Mouse (Mus musculus): ENCODE data around the gene Tgtp2. TPM values are rescaled to one million over a fixed set of nuclear protein-coding genes. Genes with fewer than 3 reads are reported as not detected.

Tgtp2 gene
- total RNA-seq, 2 experiments from 2014 or later, result 0.28 to 3.8 TPM

Other genes with a start within 250 kb of the Tgtp2 start
- gene Trim41, start 246.9 kb downstream of the Tgtp2 start, total RNA-seq (2021), result 10 to 100 TPM; 21.0 to 22.7 TPM
- 10 to 100 TPM; 17.8 to 26.2 TPM for gene Trim7, start 238.1 kb downstream of the Tgtp2 start, total RNA-seq (2021)
- gene Gm12184, start 237.6 kb downstream of the Tgtp2 start, total RNA-seq (2021), result 1 to 10 TPM; 3.5 to 3.9 TPM
- gene Irgm1, start 192.5 kb downstream of the Tgtp2 start, total RNA-seq (2021), result 10 to 100 TPM; 12.5 to 13.5 TPM
- gene Gm5431, start 162.0 kb downstream of the Tgtp2 start, total RNA-seq (2021), result 1 to 10 TPM in 1 of 2 experiments, under 1 TPM in 1; 0.86 to 3.0 TPM
- gene Psme2b, start 118.0 kb downstream of the Tgtp2 start, total RNA-seq (2021), result 1 to 10 TPM; 3.3 to 5.3 TPM
- not detected for gene Olfr56, start 85.3 kb downstream of the Tgtp2 start, total RNA-seq (2021)
- gene 9930111J21Rik1, start 84.8 kb downstream of the Tgtp2 start, total RNA-seq (2021), result 1 to 10 TPM; 5.4 to 6.3 TPM
- 1 to 10 TPM in 1 of 2 experiments, under 1 TPM in 1; 0.97 to 1.8 TPM for gene Gm12185, start 72.0 kb downstream of the Tgtp2 start, total RNA-seq (2021)
- 1 to 10 TPM; 1.8 to 5.3 TPM for gene Tgtp1, start 70.0 kb downstream of the Tgtp2 start, total RNA-seq (2021)
- gene 9930111J21Rik2, start 13.0 kb downstream of the Tgtp2 start, total RNA-seq (2021), result 1 to 10 TPM; 6.0 to 8.0 TPM
- gene Ifi47, start 12.4 kb upstream of the Tgtp2 start, total RNA-seq (2021), result 1 to 10 TPM; 2.3 to 2.7 TPM
- 1 to 10 TPM; 1.5 TPM for gene Olfr1396, start 50.7 kb upstream of the Tgtp2 start, total RNA-seq (2021)
- not detected for gene Olfr1395, start 78.1 kb upstream of the Tgtp2 start, total RNA-seq (2021)
- not detected for gene Olfr1394, start 90.2 kb upstream of the Tgtp2 start, total RNA-seq (2021)
- gene Btnl9, start 123.0 kb upstream of the Tgtp2 start, total RNA-seq (2021), result 10 to 100 TPM; 34.7 to 38.5 TPM
- gene Zfp62, start 139.1 kb upstream of the Tgtp2 start, total RNA-seq (2021), result 10 to 100 TPM; 25.8 to 26.8 TPM
- gene Mgat1, start 180.0 kb upstream of the Tgtp2 start, total RNA-seq (2021), result 10 to 100 TPM; 64.7 to 66.9 TPM
- gene Olfr1393, start 214.1 kb upstream of the Tgtp2 start, total RNA-seq (2021), result under 1 TPM in 1 of 2 experiments, not detected in 1; 0.19 TPM
- gene Olfr1392, start 221.1 kb upstream of the Tgtp2 start, total RNA-seq (2021), result not detected
- not detected for gene Olfr10, start 240.5 kb upstream of the Tgtp2 start, total RNA-seq (2021)